Mouse (Mus musculus) bone marrow macrophage, adult 2 months (primary cell): ENCODE measurements around the gene Egln2. TPM values are rescaled to one million over a fixed set of nuclear protein-coding genes. Genes with fewer than 3 reads are reported as not detected.
A peak's percentile ranks its signal among the peaks of the same experiment; 100 is the strongest.

Experiments used
- H3K27ac ChIP-seq: 2 replicates; pipeline ENCODE4 v1.5.1; 2012; ENCODE audit warnings: low read depth, low read length; ENCODE audit not compliant: insufficient read depth
- H3K4me1 ChIP-seq: 2 replicates; pipeline ENCODE4 v1.6.1; 2012; ENCODE audit warnings: low read length; ENCODE audit not compliant: control insufficient read depth, insufficient read depth
- H3K4me3 ChIP-seq: 2 replicates; pipeline ENCODE4 v1.5.1; 2012; ENCODE audit warnings: mild to moderate bottlenecking, low read length, moderate library complexity; ENCODE audit not compliant: insufficient read depth
- CTCF ChIP-seq: IDR thresholded peaks from 2 replicates; pipeline ENCODE4 v1.5.1; 2012; ENCODE audit warnings: low read depth, mild to moderate bottlenecking, low read length, moderate library complexity
- POLR2A ChIP-seq: IDR thresholded peaks from 2 replicates; pipeline ENCODE4 v1.6.1; 2012; ENCODE audit warnings: mild to moderate bottlenecking, low read depth, low read length, borderline replicate concordance
- polyA plus RNA-seq: library from polyadenylated mRNA; stranded (reverse); fragments of >200 nt; gene quantifications from 2 replicates; pipeline ENCODE4 v1.2.4, GENCODE M21; 2012; ENCODE audit not compliant: missing spikeins, insufficient read depth, insufficient read length

Gene Egln2
- 30.8 and 31.9 TPM in 2 replicates for polyA plus RNA-seq

GRCm38 (mm10) chr7:27166614-27167474 lies at the start of gene Egln2:
Gene Egln2 (minus strand): TSS chr7:27166802.
- H3K27ac ChIP-seq, result peak within 1 kb of the TSS; percentile 95
- no peak for TF ChIP-seq POLR2A
- no peak for TF ChIP-seq CTCF
- peaks cover 24% of the 10 kb centered on the region for H3K4me1 ChIP-seq
- H3K4me3 ChIP-seq, result peak within 1 kb of the TSS; percentile 87

- Histone ChIP-seq H3K4me1 (peaks cover 9% of the 10 kb centered on the region), H3K4me3 (no peak overlapping the region), H3K27ac (no peak overlapping the region)
- TF ChIP-seq POLR2A (no peak), CTCF (no peak)
These were observed 46.0 kb upstream of the Egln2 start for GRCm38 (mm10) chr7:27212626-27213025.

GRCm38 (mm10) chr7:27203730-27204449 lies 37.3 kb upstream of the Egln2 start:
- TF ChIP-seq POLR2A, result no peak
- peaks cover 21% of the 10 kb centered on the region for H3K4me1 ChIP-seq
- H3K27ac ChIP-seq, result no peak overlapping the region
- no peak overlapping the region for H3K4me3 ChIP-seq

- Histone ChIP-seq H3K4me3 (no peak overlapping the region), H3K27ac (peak overlapping the region; percentile 95), H3K4me1 (peaks cover 45% of the 10 kb centered on the region)
- TF ChIP-seq CTCF, result no peak
- no peak for TF ChIP-seq POLR2A
These were observed 32.2 kb upstream of the Egln2 start for GRCm38 (mm10) chr7:27198779-27199178.

GRCm38 (mm10) chr7:27198355-27198754 lies 31.8 kb upstream of the Egln2 start:
- H3K4me3 ChIP-seq, result no peak overlapping the region
- peak overlapping the region; percentile 95 for H3K27ac ChIP-seq
- TF ChIP-seq POLR2A (no peak), CTCF (no peak)
- peaks cover 49% of the 10 kb centered on the region for H3K4me1 ChIP-seq

GRCm38 (mm10) chr7:27197634-27198033 lies 31.0 kb upstream of the Egln2 start:
- TF ChIP-seq CTCF (no peak), POLR2A (no peak)
- Histone ChIP-seq H3K27ac (peak overlapping the region; percentile 95), H3K4me1 (peaks cover 49% of the 10 kb centered on the region), H3K4me3 (no peak overlapping the region)

GRCm38 (mm10) chr7:27197136-27197535 lies 30.5 kb upstream of the Egln2 start:
- H3K4me3 ChIP-seq, result no peak overlapping the region
- no peak for TF ChIP-seq CTCF
- no peak for TF ChIP-seq POLR2A
- peaks cover 49% of the 10 kb centered on the region for H3K4me1 ChIP-seq
- peak overlapping the region; percentile 95 for H3K27ac ChIP-seq

GRCm38 (mm10) chr7:27195681-27196611 lies 29.3 kb upstream of the Egln2 start, which contains the start of the genes BC024978 and Snrpa:
Gene BC024978 (plus strand): TSS chr7:27195781.
Gene Snrpa (minus strand): TSS chr7:27196271.
- TF ChIP-seq POLR2A (no peak; the same call in 1 of the 2 replicates), CTCF (no peak)
- H3K4me3 ChIP-seq, result peak within 1 kb of the TSS; percentile 88
- H3K27ac ChIP-seq, result peak within 1 kb of the TSS; percentile 96
- peaks cover 49% of the 10 kb centered on the region for H3K4me1 ChIP-seq

GRCm38 (mm10) chr7:27193731-27194130 lies 27.1 kb upstream of the Egln2 start:
- H3K27ac ChIP-seq, result no peak overlapping the region
- H3K4me3 ChIP-seq, result no peak overlapping the region; the same call in 1 of the 2 replicates
- peaks cover 33% of the 10 kb centered on the region for H3K4me1 ChIP-seq
- TF ChIP-seq POLR2A, result no peak
- TF ChIP-seq CTCF, result no peak
